Mouse (Mus musculus): Measurements from ENCODE around the gene Etfa.

- TF ChIP-seq CTCF (IDR thresholded peaks at IDR 0.05; ENCODE audit: borderline replicate concordance, control insufficient read depth, extremely low read depth, insufficient read depth, low read length, poor library complexity), result no peak
- no peak for TF ChIP-seq POLR2A (IDR thresholded peaks at IDR 0.05; ENCODE audit: control insufficient read depth, extremely low read depth, insufficient read depth, low read length, poor library complexity)
Measured at GRCm38 (mm10) chr9:55538377-55538776, 26.3 kb upstream of the Etfa start, which contains the start of gene Isl2.
